Mouse (Mus musculus): Measurements from ENCODE around the gene Elavl1.

DNA sequence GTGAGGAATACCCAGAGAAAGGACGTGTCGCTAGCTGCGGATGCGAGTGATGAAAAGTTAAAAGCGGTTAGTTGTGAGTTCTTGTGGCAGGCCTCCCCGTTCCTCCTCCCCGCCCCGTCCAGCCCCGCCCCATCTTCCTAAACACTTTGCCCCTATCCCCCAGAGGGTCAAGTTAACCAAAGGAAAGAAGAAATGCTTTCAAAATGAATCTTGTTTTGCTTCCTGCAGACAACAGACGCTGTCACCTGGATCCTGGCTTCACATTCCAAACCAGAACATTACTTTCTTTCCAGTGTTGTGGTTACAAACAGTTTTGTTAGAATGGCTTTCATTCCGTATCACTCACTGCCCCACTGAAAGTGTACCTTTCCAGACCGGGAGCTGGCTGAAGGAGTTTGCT is 23.1 kb upstream of the Elavl1 start:
- no peak for TF ChIP-seq POLR2A (IDR thresholded peaks at IDR 0.05; ENCODE audit: low read depth, low read length)
- no peak for TF ChIP-seq CTCF (IDR thresholded peaks at IDR 0.05; ENCODE audit: borderline replicate concordance, insufficient read depth, low read length)

All from embryonic fibroblast, embryonic 13.5 days (primary cell).